Mouse (Mus musculus) MEL (cell line): ENCODE results near the gene Chst3. TPM values are rescaled to one million over a fixed set of nuclear protein-coding genes. Genes with fewer than 3 reads are reported as not detected.

ENCODE experiments used
- DNase-seq: peaks from one replicate; pipeline ENCODE4 v3.0.0; 2011; ENCODE audit warnings: low read depth, low spot score
- H3K27ac ChIP-seq: 2 replicates; pipeline ENCODE4 v1.5.1; 2012; ENCODE audit warnings: low read depth, mild to moderate bottlenecking, control low read depth, low read length, moderate library complexity; ENCODE audit not compliant: control insufficient read depth
- H3K27me3 ChIP-seq, 2 experiments: fragments of 150-350 bp in 1 of 2; sonication (generic) in 1 of 2; 2 replicates each; pipeline ENCODE4 v1.6.1; 2012; ENCODE audit warnings: low read length in 2 of 2, mild to moderate bottlenecking in 2 of 2, improper control_type of control experiment in 1 of 2, moderate library complexity in 1 of 2; ENCODE audit not compliant: insufficient read depth in 2 of 2, control insufficient read depth in 1 of 2
- H3K36me3 ChIP-seq, 2 experiments: 2 replicates each; pipeline ENCODE4 v1.6.1; 2012 to 2014; ENCODE audit warnings: low read length in 2 of 2, improper control_type of control experiment in 1 of 2, inconsistent platforms in 1 of 2, mild to moderate bottlenecking in 1 of 2; ENCODE audit not compliant: insufficient read depth in 2 of 2, control insufficient read depth in 1 of 2
- H3K4me1 ChIP-seq, 2 experiments: fragments of 150-350 bp in 1 of 2; sonication (generic) in 1 of 2; 2 replicates each; pipeline ENCODE4 v1.6.1; 2012; ENCODE audit warnings: low read length in 2 of 2, improper control_type of control experiment in 1 of 2, mild to moderate bottlenecking in 1 of 2; ENCODE audit not compliant: insufficient read depth in 2 of 2, control insufficient read depth in 1 of 2
- H3K4me3 ChIP-seq, 2 experiments: fragments of 150-350 bp in 1 of 2; sonication (generic) in 1 of 2; 2 replicates each; pipeline ENCODE4 v1.5.1; 2012; ENCODE audit warnings: low read depth in 2 of 2, low read length in 2 of 2, mild to moderate bottlenecking in 2 of 2, moderate library complexity in 2 of 2, control low read depth in 1 of 2, improper control_type of control experiment in 1 of 2; ENCODE audit not compliant: control insufficient read depth in 1 of 2, insufficient read depth in 1 of 2
- H3K79me2 ChIP-seq: 2 replicates; pipeline ENCODE4 v1.6.1; 2012; ENCODE audit warnings: mild to moderate bottlenecking, low read length, moderate library complexity; ENCODE audit not compliant: control insufficient read depth, poor library complexity, insufficient read depth
- H3K9ac ChIP-seq: 2 replicates; pipeline ENCODE4 v1.6.1; 2012; ENCODE audit warnings: low read depth, mild to moderate bottlenecking, control low read depth, low read length, moderate library complexity; ENCODE audit not compliant: control insufficient read depth, poor library complexity, severe bottlenecking
- H3K9me3 ChIP-seq: fragments of 150-350 bp; sonication (generic); replicated peaks from 2 replicates; pipeline ENCODE4 v1.6.1; 2012; ENCODE audit warnings: mild to moderate bottlenecking, low read length, improper control_type of control experiment, moderate library complexity; ENCODE audit not compliant: insufficient read depth
- CHD1 ChIP-seq: IDR thresholded peaks from 2 replicates; pipeline ENCODE4 v1.6.1; 2012; ENCODE audit warnings: low read depth, mild to moderate bottlenecking, inconsistent platforms, low read length, improper control_type of control experiment
- CHD2 ChIP-seq: IDR thresholded peaks from 2 replicates; pipeline ENCODE4 v1.6.1; 2011; ENCODE audit warnings: low read length, improper control_type of control experiment
- CTCF ChIP-seq, 3 experiments: IDR thresholded peaks in 2 of 3; conservative IDR thresholded peaks in 1 of 3; 2 replicates each; pipeline ENCODE4 v1.5.1; 2011 to 2012; ENCODE audit warnings: low read length in 3 of 3, low read depth in 2 of 3, mild to moderate bottlenecking in 2 of 3, improper control_type of control experiment in 1 of 3, inconsistent platforms in 1 of 3, mixed read lengths in 1 of 3, moderate library complexity in 1 of 3; ENCODE audit not compliant: control insufficient read depth in 1 of 3, insufficient read depth in 1 of 3, poor library complexity in 1 of 3, severe bottlenecking in 1 of 3
- E2F4 ChIP-seq: IDR thresholded peaks from 2 replicates; pipeline ENCODE4 v1.6.1; 2011; ENCODE audit warnings: low read depth, low read length, improper control_type of control experiment, borderline replicate concordance
- ETS1 ChIP-seq: IDR thresholded peaks from 2 replicates; pipeline ENCODE4 v1.6.1; 2012; ENCODE audit warnings: low read depth, mild to moderate bottlenecking, inconsistent platforms, low read length, improper control_type of control experiment, moderate library complexity
- JUND ChIP-seq: IDR thresholded peaks from 2 replicates; pipeline ENCODE4 v1.6.1; 2011; ENCODE audit warnings: low read depth, mild to moderate bottlenecking, improper control_type of control experiment, low read length
- MAFK ChIP-seq: IDR thresholded peaks from 2 replicates; pipeline ENCODE4 v1.6.1; 2011; ENCODE audit warnings: low read depth, mild to moderate bottlenecking, low read length, improper control_type of control experiment, borderline replicate concordance
- MEF2A ChIP-seq: IDR thresholded peaks from 2 replicates; pipeline ENCODE4 v1.6.1; 2014; ENCODE audit warnings: low read depth, mild to moderate bottlenecking, inconsistent platforms, low read length, improper control_type of control experiment; ENCODE audit not compliant: poor library complexity, insufficient replicate concordance, severe bottlenecking; ENCODE audit errors: extremely low read depth
- MYB ChIP-seq: IDR thresholded peaks from 2 replicates; pipeline ENCODE4 v1.6.1; 2011; ENCODE audit warnings: mild to moderate bottlenecking, low read depth, low read length, improper control_type of control experiment
- MYC ChIP-seq: IDR thresholded peaks from 2 replicates; pipeline ENCODE4 v1.6.1; 2011; ENCODE audit warnings: low read depth, mild to moderate bottlenecking, low read length, improper control_type of control experiment, moderate library complexity
- NRF1 ChIP-seq: IDR thresholded peaks from 2 replicates; pipeline ENCODE4 v1.6.1; 2014; ENCODE audit warnings: low read depth, mild to moderate bottlenecking, inconsistent platforms, low read length, improper control_type of control experiment, moderate library complexity; ENCODE audit not compliant: poor library complexity, insufficient read depth, severe bottlenecking
- POLR2A ChIP-seq, 2 experiments: IDR thresholded peaks; 2 replicates each; pipeline ENCODE4 v1.6.1; 2011 to 2012; ENCODE audit warnings: low read length in 2 of 2, mild to moderate bottlenecking in 2 of 2, control low read depth in 1 of 2, improper control_type of control experiment in 1 of 2, low read depth in 1 of 2, moderate library complexity in 1 of 2; ENCODE audit not compliant: control insufficient read depth in 1 of 2, insufficient read depth in 1 of 2, poor library complexity in 1 of 2
- POLR2AphosphoS5 ChIP-seq: IDR thresholded peaks from 2 replicates; pipeline ENCODE4 v1.6.1; 2012; ENCODE audit warnings: low read depth, borderline replicate concordance, mild to moderate bottlenecking, inconsistent platforms, low read length, moderate library complexity, mixed read lengths
- RAD21 ChIP-seq: IDR thresholded peaks from 2 replicates; pipeline ENCODE4 v1.6.1; 2011; ENCODE audit warnings: mild to moderate bottlenecking, low read depth, low read length, improper control_type of control experiment
- SIN3A ChIP-seq: IDR thresholded peaks from 2 replicates; pipeline ENCODE4 v1.6.1; 2012; ENCODE audit warnings: low read length, improper control_type of control experiment, inconsistent platforms
- SMC3 ChIP-seq: IDR thresholded peaks from 2 replicates; pipeline ENCODE4 v1.6.1; 2011; ENCODE audit warnings: low read depth, low read length, improper control_type of control experiment
- TBP ChIP-seq: IDR thresholded peaks from 2 replicates; pipeline ENCODE4 v1.8.0; 2011; ENCODE audit warnings: low read depth, low read length, improper control_type of control experiment
- TCF12 ChIP-seq: IDR thresholded peaks from 2 replicates; pipeline ENCODE4 v1.6.1; 2014; ENCODE audit warnings: low read depth, mild to moderate bottlenecking, inconsistent platforms, low read length, improper control_type of control experiment, moderate library complexity
- USF1 ChIP-seq: IDR thresholded peaks from 2 replicates; pipeline ENCODE4 v1.6.1; 2014; ENCODE audit warnings: low read depth, mild to moderate bottlenecking, inconsistent platforms, low read length, improper control_type of control experiment, moderate library complexity
- polyA plus RNA-seq, 2 experiments: library from polyadenylated mRNA; stranded (reverse) in 1 of 2; unstranded in 1 of 2; fragments of >175 nt in 1 of 2; fragments of >200 nt in 1 of 2; gene quantifications; 2 replicates each; pipeline versions ENCODE4 v1.2.1 to v1.2.4; 2012; ENCODE audit warnings: low replicate concordance in 2 of 2, low read depth in 1 of 2; ENCODE audit not compliant: insufficient read length in 2 of 2, insufficient read depth in 1 of 2, missing spikeins in 1 of 2
- total RNA-seq: library from RNA; depleted of rRNA; stranded (reverse); fragments of 300-350 nt; gene quantifications from 2 replicates; pipeline ENCODE4 v1.2.3, GENCODE M21; 2012

Chst3 gene
- total and polyA plus RNA-seq, 3 experiments: 0.08 TPM; not detected in 2

GRCm38 (mm10) chr10:60246519-60246918, 27.5 kb upstream of the Chst3 start:
- no peaks in the 10 kb centered on the region for H3K36me3 ChIP-seq
- no peaks in the 10 kb centered on the region for H3K9me3 ChIP-seq
- no peaks in the 10 kb centered on the region; a peak in 1 of 4 replicates for H3K4me1 ChIP-seq
- no peaks in the 10 kb centered on the region for H3K27me3 ChIP-seq
- no peak overlapping the region for H3K9ac ChIP-seq
- DNase-seq: peak; percentile 77
- TF ChIP-seq CTCF (IDR thresholded peaks at IDR 0.05 in 2 of 3, conservative IDR thresholded peaks at IDR 0.05 in 1 of 3; ENCODE audit: control insufficient read depth in 1 of 3, insufficient read depth in 1 of 3, low read depth in 2 of 3, low read length in 3 of 3, poor library complexity in 1 of 3, severe bottlenecking in 1 of 3) (peak; percentile 67 to 87 (median 76)), RAD21 (peak; percentile 25), SMC3 (peak; percentile 49), POLR2A (IDR thresholded peaks at IDR 0.05; ENCODE audit: control insufficient read depth in 1 of 2, insufficient read depth in 1 of 2, low read depth in 1 of 2, low read length in 2 of 2, poor library complexity in 1 of 2) (no peak)
- no peaks in the 10 kb centered on the region for H3K79me2 ChIP-seq
- H3K4me3 ChIP-seq: no peak overlapping the region
- no peak overlapping the region for H3K27ac ChIP-seq

GRCm38 (mm10) chr10:60245635-60246034, 26.6 kb upstream of the Chst3 start:
- no peak overlapping the region for H3K9ac ChIP-seq
- no peaks in the 10 kb centered on the region; a peak in 1 of 4 replicates for H3K4me1 ChIP-seq
- no peak overlapping the region for H3K4me3 ChIP-seq
- H3K27ac ChIP-seq: no peak overlapping the region
- no peaks in the 10 kb centered on the region for H3K27me3 ChIP-seq
- no peak for DNase-seq
- H3K9me3 ChIP-seq: no peaks in the 10 kb centered on the region
- TF ChIP-seq POLR2AphosphoS5 (no peak), MAFK (no peak), CHD2 (no peak), JUND (no peak), TBP (no peak), MYC (no peak), NRF1 (no peak), TCF12 (no peak), USF1 (no peak), SIN3A (no peak), MEF2A (no peak), CHD1 (no peak), RAD21 (no peak), E2F4 (no peak), MYB (no peak), ETS1 (no peak)
- H3K36me3 ChIP-seq: no peaks in the 10 kb centered on the region
- no peaks in the 10 kb centered on the region for H3K79me2 ChIP-seq
